Mouse (Mus musculus) NIH3T3 (cell line): ENCODE measurements around the gene Col5a1.

ENCODE experiments used
- DNase-seq: peaks from one replicate; pipeline ENCODE4 v3.0.0-alpha.2; 2012; ENCODE audit warnings: low read depth

Col5a1 gene

GRCm38 (mm10) chr2:28089095-28089494 lies 202.9 kb downstream of the Col5a1 start:
- DNase-seq = peak; percentile 4
